Mouse (Mus musculus): ENCODE results near the gene Shisal2a. TPM values are rescaled to one million over a fixed set of nuclear protein-coding genes. Genes with fewer than 3 reads are reported as not detected.
A peak's percentile ranks its signal among the peaks of the same experiment; 100 is the strongest.

The Shisal2a gene
- polyA plus RNA-seq, 1 experiment from 2014 or later, result 0.50 TPM

GRCm38 (mm10) chr4:108407621-108408020, 24.5 kb upstream of the Shisal2a start:
- Histone ChIP-seq H3K27me3 (replicated peaks; ENCODE audit: control insufficient read depth, insufficient read depth, low read length) (no peaks in the 10 kb centered on the region), H3K9me3 (ENCODE audit: control insufficient read depth) (no peaks in the 10 kb centered on the region), H3K27ac (ENCODE audit: low read depth, low read length) (no peak overlapping the region), H3K4me2 (replicated peaks; ENCODE audit: low read depth) (no peak overlapping the region), H3K4me1 (replicated peaks; ENCODE audit: control insufficient read depth, insufficient read depth, low read length) (no peaks in the 10 kb centered on the region), H3K36me3 (ENCODE audit: control insufficient read depth, insufficient read depth) (no peaks in the 10 kb centered on the region; the same call in 1 of the 2 replicates), H3K4me3 (ENCODE audit: low read depth, low read length) (no peak overlapping the region), H3K9ac (ENCODE audit: low read depth, low read length) (no peak overlapping the region)
- no peak for TF ChIP-seq CTCF (IDR thresholded peaks at IDR 0.05; ENCODE audit: low read depth)
- ATAC-seq, result no peak
- 66% methylated on average over 8 of the region's 8 CpGs for WGBS

GRCm38 (mm10) chr4:108406861-108407401, 23.8 kb upstream of the Shisal2a start, which contains the start of gene Gpx7:
Gpx7 (minus strand) TSS chr4:108406961.
- TF ChIP-seq CTCF (IDR thresholded peaks at IDR 0.05; ENCODE audit: low read depth), result no peak
- peak within 1 kb of the TSS; percentile 55 for H3K9ac ChIP-seq (ENCODE audit: low read depth, low read length)
- no peak for ATAC-seq
- H3K4me2 ChIP-seq (replicated peaks; ENCODE audit: low read depth), result peak within 1 kb of the TSS; percentile 72
- no peaks in the 10 kb centered on the region for H3K4me1 ChIP-seq (replicated peaks; ENCODE audit: control insufficient read depth, insufficient read depth, low read length)
- WGBS, result 32% methylated on average over 15 of the region's 15 CpGs
- H3K4me3 ChIP-seq (ENCODE audit: low read depth, low read length), result peak within 1 kb of the TSS; percentile 37
- H3K27ac ChIP-seq (ENCODE audit: low read depth, low read length), result peak within 1 kb of the TSS; percentile 29
- H3K36me3 ChIP-seq (ENCODE audit: control insufficient read depth, insufficient read depth), result no peaks in the 10 kb centered on the region; the same call in 1 of the 2 replicates
- H3K27me3 ChIP-seq (replicated peaks; ENCODE audit: control insufficient read depth, insufficient read depth, low read length), result no peaks in the 10 kb centered on the region
- no peaks in the 10 kb centered on the region for H3K9me3 ChIP-seq (ENCODE audit: control insufficient read depth)

GRCm38 (mm10) chr4:108406138-108406860, 23.1 kb upstream of the Shisal2a start:
- Histone ChIP-seq H3K4me2 (replicated peaks; ENCODE audit: low read depth) (peak overlapping the region; percentile 72), H3K4me3 (ENCODE audit: low read depth, low read length) (peak overlapping the region; percentile 37), H3K9ac (ENCODE audit: low read depth, low read length) (peak overlapping the region; percentile 55), H3K9me3 (ENCODE audit: control insufficient read depth) (no peaks in the 10 kb centered on the region), H3K36me3 (ENCODE audit: control insufficient read depth, insufficient read depth) (peaks cover 2% of the 10 kb centered on the region; the same call in 1 of the 2 replicates), H3K27ac (ENCODE audit: low read depth, low read length) (peak overlapping the region; percentile 29), H3K27me3 (replicated peaks; ENCODE audit: control insufficient read depth, insufficient read depth, low read length) (no peaks in the 10 kb centered on the region), H3K4me1 (replicated peaks; ENCODE audit: control insufficient read depth, insufficient read depth, low read length) (0 out of 2 replicates have a peak, but pooled peaks cover under 1% of the 10 kb centered on the region)
- no peak for TF ChIP-seq CTCF (IDR thresholded peaks at IDR 0.05; ENCODE audit: low read depth)
- peak; percentile 62 for ATAC-seq
- 5% methylated on average over 51 of the region's 52 CpGs for WGBS

GRCm38 (mm10) chr4:108405766-108406137, 22.6 kb upstream of the Shisal2a start:
- Histone ChIP-seq H3K27me3 (replicated peaks; ENCODE audit: control insufficient read depth, insufficient read depth, low read length) (no peaks in the 10 kb centered on the region), H3K4me2 (replicated peaks; ENCODE audit: low read depth) (peak overlapping the region; percentile 72; the same call in 1 of the 2 replicates), H3K9me3 (ENCODE audit: control insufficient read depth) (no peaks in the 10 kb centered on the region), H3K27ac (ENCODE audit: low read depth, low read length) (peak overlapping the region; percentile 29; the same call in 1 of the 2 replicates), H3K9ac (ENCODE audit: low read depth, low read length) (0 out of 2 replicates have a peak overlapping the region, but pooled peaks have one; percentile 55), H3K4me1 (replicated peaks; ENCODE audit: control insufficient read depth, insufficient read depth, low read length) (0 out of 2 replicates have a peak, but pooled peaks cover 2% of the 10 kb centered on the region), H3K4me3 (ENCODE audit: low read depth, low read length) (peak overlapping the region; percentile 37), H3K36me3 (ENCODE audit: control insufficient read depth, insufficient read depth) (peaks cover 5% of the 10 kb centered on the region; the same call in 1 of the 2 replicates)
- TF ChIP-seq CTCF (IDR thresholded peaks at IDR 0.05; ENCODE audit: low read depth), result no peak
- WGBS, result 68% methylated on average over 3 of the region's 3 CpGs
- peak; percentile 57 for ATAC-seq

DNA sequence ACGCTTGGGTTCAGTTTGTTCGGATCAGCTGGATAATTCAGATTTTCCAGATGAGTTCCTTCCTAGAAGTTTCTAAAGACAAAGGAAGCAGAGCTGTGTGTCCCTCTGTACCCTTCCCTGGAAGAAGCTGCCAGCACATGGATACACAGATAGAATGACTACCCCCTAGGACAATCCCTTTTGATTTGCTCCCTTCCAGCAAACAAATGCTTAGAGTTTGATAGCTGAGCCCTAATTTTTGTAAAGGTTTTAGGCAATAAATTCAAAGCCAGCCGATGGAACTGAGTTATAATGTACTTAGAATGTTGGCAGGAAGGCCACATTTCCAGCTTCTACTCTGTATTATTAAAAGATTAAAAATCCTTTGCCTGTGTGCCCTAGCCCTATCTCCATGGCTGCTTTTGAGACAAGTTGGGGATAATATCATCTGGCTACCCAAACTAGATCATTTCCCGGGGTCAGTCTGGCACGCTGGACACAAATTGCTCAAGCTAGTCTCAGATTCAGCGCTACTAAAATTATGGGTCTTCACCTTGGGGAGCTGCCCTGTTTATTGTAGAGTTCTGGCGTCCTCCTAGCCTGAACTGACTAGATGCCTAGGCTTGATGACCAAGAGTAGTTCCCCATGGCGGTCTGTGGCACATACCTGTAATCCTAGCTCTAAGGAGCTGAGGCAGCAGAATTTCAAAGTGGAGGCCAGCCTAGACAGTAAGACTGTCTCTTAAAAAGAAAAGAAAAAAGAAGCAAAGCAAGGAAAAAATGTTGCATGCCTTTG, 20.9 kb upstream of the Shisal2a start:
- 91% methylated on average over 8 of the region's 8 CpGs for WGBS
- Histone ChIP-seq H3K4me3 (ENCODE audit: low read depth, low read length) (no peak overlapping the region), H3K4me1 (replicated peaks; ENCODE audit: control insufficient read depth, insufficient read depth, low read length) (0 out of 2 replicates have a peak, but pooled peaks cover 2% of the 10 kb centered on the region), H3K27ac (ENCODE audit: low read depth, low read length) (no peak overlapping the region), H3K9ac (ENCODE audit: low read depth, low read length) (no peak overlapping the region), H3K4me2 (replicated peaks; ENCODE audit: low read depth) (no peak overlapping the region), H3K9me3 (ENCODE audit: control insufficient read depth) (no peaks in the 10 kb centered on the region), H3K36me3 (ENCODE audit: control insufficient read depth, insufficient read depth) (peaks cover 5% of the 10 kb centered on the region; the same call in 1 of the 2 replicates), H3K27me3 (replicated peaks; ENCODE audit: control insufficient read depth, insufficient read depth, low read length) (no peaks in the 10 kb centered on the region)
- no peak for ATAC-seq
- TF ChIP-seq CTCF (IDR thresholded peaks at IDR 0.05; ENCODE audit: low read depth), result no peak

GRCm38 (mm10) chr4:108400395-108400794, 17.2 kb upstream of the Shisal2a start:
- no peak for ATAC-seq
- Histone ChIP-seq H3K9ac (ENCODE audit: low read depth, low read length) (no peak overlapping the region), H3K27me3 (replicated peaks; ENCODE audit: control insufficient read depth, insufficient read depth, low read length) (no peaks in the 10 kb centered on the region), H3K36me3 (ENCODE audit: control insufficient read depth, insufficient read depth) (peaks cover 5% of the 10 kb centered on the region; the same call in 1 of the 2 replicates), H3K9me3 (ENCODE audit: control insufficient read depth) (no peaks in the 10 kb centered on the region), H3K4me1 (replicated peaks; ENCODE audit: control insufficient read depth, insufficient read depth, low read length) (0 out of 2 replicates have a peak, but pooled peaks cover 2% of the 10 kb centered on the region), H3K4me2 (replicated peaks; ENCODE audit: low read depth) (no peak overlapping the region), H3K27ac (ENCODE audit: low read depth, low read length) (no peak overlapping the region), H3K4me3 (ENCODE audit: low read depth, low read length) (no peak overlapping the region)
- 87% methylated on average over 10 of the region's 10 CpGs for WGBS
- no peak for TF ChIP-seq CTCF (IDR thresholded peaks at IDR 0.05; ENCODE audit: low read depth)

All from intestine, postnatal 0 days (tissue).